Mouse (Mus musculus) T-helper 2 cell (primary cell): ENCODE measurements at regions not wholly inside any gene's neighbourhood (a gene's known extent, or its start where the extent isn't known, plus 50 kb on each side); places are given as distances from the start of the nearest gene placed in this dataset.
"Not testable (repeated sequence)": the region's sequence is repeated elsewhere in the genome, so short reads cannot be mapped to it uniquely, and the experiment has no call there.

Experiments used
- in situ Hi-C: fragments of 300-600 bp; cut with MboI, MseI; formaldehyde crosslinking; loops from one replicate; pipeline ENCODE4 v1.15.1; 2025; ENCODE audit warnings: high pct_unique_total_duplicates

DNA sequence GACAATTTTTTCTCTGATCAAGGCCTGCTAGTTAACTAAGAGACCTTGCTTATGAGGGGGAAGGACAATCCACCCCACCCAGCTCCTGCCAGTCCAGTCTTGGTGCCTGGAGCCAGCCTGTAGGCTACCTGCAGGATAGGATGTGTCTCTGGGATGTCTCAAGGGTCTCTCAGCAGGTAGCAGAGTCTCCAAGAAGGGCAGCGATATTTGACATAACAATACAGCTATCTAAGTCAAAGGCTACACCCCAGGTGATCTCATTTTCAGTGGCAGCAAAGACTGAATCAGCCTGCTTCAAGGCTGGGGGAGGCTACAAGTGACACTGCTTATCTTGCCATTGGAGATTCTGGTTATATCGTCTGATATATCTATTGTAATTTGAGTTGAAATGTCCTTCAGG, 1267.5 kb downstream of the Pcdh9 start:
- in situ Hi-C loops = no loop called here

GRCm38 (mm10) chr14:92615605-92616004, 1274.9 kb downstream of the Pcdh9 start:
- in situ Hi-C loops = no loop called here

- in situ Hi-C loops = no loop called here
These were observed 1296.8 kb downstream of the Pcdh9 start for GRCm38 (mm10) chr14:92593724-92594123.

- in situ Hi-C loops = no loop called here
These were observed 1298.8 kb downstream of the Pcdh9 start for GRCm38 (mm10) chr14:92591592-92592198.

DNA sequence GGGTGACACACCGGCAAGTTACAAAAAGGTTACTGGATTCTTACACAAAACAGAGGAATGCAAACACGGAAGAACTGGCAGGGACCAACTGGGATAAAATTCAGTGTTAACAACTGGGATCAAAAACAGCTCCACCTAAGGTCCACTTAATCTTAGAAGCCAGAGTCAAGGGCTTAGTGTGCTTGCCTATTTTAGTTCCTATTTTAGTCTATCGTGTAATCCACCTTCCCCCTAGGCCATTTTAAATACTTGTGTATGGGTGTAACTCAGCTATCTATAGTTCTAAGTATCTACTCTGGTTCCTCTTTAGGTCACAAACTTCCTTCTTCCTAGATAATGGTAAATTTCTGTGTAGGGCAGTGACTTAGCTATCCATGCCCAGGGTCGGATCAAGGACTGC, 1302.2 kb downstream of the Pcdh9 start:
- in situ Hi-C loops = not testable (repeated sequence)

- in situ Hi-C loops = loop anchor here (10.0 kb wide), 1 partner anchor 598 kb away; no protein-coding TSS in a partner anchor
These were observed 1323.5 kb downstream of the Pcdh9 start for GRCm38 (mm10) chr14:92566986-92567385.
